Mouse (Mus musculus) embryonic fibroblast, embryonic 13.5 days (primary cell): ENCODE results near the gene Cldn12.

Experiments used
- CTCF ChIP-seq: IDR thresholded peaks from 2 replicates; pipeline ENCODE4 v1.5.1; 2011; ENCODE audit warnings: mild to moderate bottlenecking, control low read depth, low read length, moderate library complexity, borderline replicate concordance; ENCODE audit not compliant: insufficient read depth
- POLR2A ChIP-seq: IDR thresholded peaks from 2 replicates; pipeline ENCODE4 v1.6.1; 2011; ENCODE audit warnings: low read depth, mild to moderate bottlenecking, control low read depth, low read length, moderate library complexity

- TF ChIP-seq CTCF: no peak
- TF ChIP-seq POLR2A: no peak
Observed at GRCm38 (mm10) chr5:5486071-5486470, 28.7 kb downstream of the Cldn12 start.
